Mouse (Mus musculus): ENCODE measurements around the gene Bptf.

- TF ChIP-seq ZC3H11A (IDR thresholded peaks at IDR 0.05; ENCODE audit: borderline replicate concordance, low read depth, low read length) (no peak), ZNF384 (IDR thresholded peaks at IDR 0.05; ENCODE audit: low read depth, low read length) (no peak), CHD2 (IDR thresholded peaks at IDR 0.05; ENCODE audit: low read depth, low read length) (no peak)
Observed at GRCm38 (mm10) chr11:107034085-107034810, 97.7 kb downstream of the Bptf start.

All from ES-E14 (cell line).